Mouse (Mus musculus) forebrain, embryonic 15.5 days (tissue): ENCODE results near the gene Flot2. TPM values are rescaled to one million over a fixed set of nuclear protein-coding genes. Genes with fewer than 3 reads are reported as not detected.

Source experiments
- ATAC-seq: fragments of 200-750 bp; cut with Nextera tagmentation; replicated peaks from 2 replicates; pipeline ENCODE4 v1.8.0; 2017; ENCODE audit warnings: mild to moderate bottlenecking, moderate TSS enrichment, moderate library complexity
- H3K27ac ChIP-seq: fragments of 300-500 bp; sonication (generic); replicated peaks from 2 replicates; pipeline ENCODE4 v1.5.1; 2015; ENCODE audit warnings: mild to moderate bottlenecking, inconsistent platforms
- H3K27me3 ChIP-seq: fragments of 300-500 bp; sonication (generic); 2 replicates; pipeline ENCODE4 v1.6.1; 2015; ENCODE audit warnings: inconsistent platforms
- H3K36me3 ChIP-seq: fragments of 300-500 bp; sonication (generic); 2 replicates; pipeline ENCODE4 v1.6.1; 2015; ENCODE audit warnings: mild to moderate bottlenecking, inconsistent platforms
- H3K4me1 ChIP-seq: fragments of 300-500 bp; sonication (generic); 2 replicates; pipeline ENCODE4 v1.6.1; 2015; ENCODE audit warnings: inconsistent platforms
- H3K4me2 ChIP-seq: fragments of 300-500 bp; sonication (generic); replicated peaks from 2 replicates; pipeline ENCODE4 v1.6.1; 2015; ENCODE audit warnings: mild to moderate bottlenecking, inconsistent platforms
- H3K4me3 ChIP-seq: fragments of 300-500 bp; sonication (generic); 2 replicates; pipeline ENCODE4 v1.5.1; 2015; ENCODE audit warnings: mild to moderate bottlenecking, inconsistent platforms
- H3K9ac ChIP-seq: fragments of 300-500 bp; sonication (generic); replicated peaks from 2 replicates; pipeline ENCODE4 v1.6.1; 2015; ENCODE audit warnings: mild to moderate bottlenecking, inconsistent platforms
- H3K9me3 ChIP-seq: fragments of 300-500 bp; sonication (generic); 2 replicates; pipeline ENCODE4 v1.6.1; 2016; ENCODE audit warnings: inconsistent platforms
- whole genome bisulfite sequencing: fragments of 180-500 bp; shearing (Covaris S2); methylation state at CpG from one replicate; pipeline ENCODE4 v1.1.7; 2015; ENCODE audit warnings: mixed read lengths; 5-methylcytosine and 5-hydroxymethylcytosine counted together
- microRNA counts: library from miRNA; unstranded; fragments of <30 nt; microRNA quantifications from one replicate; lab custom pipeline; 2016
- microRNA-seq: library from miRNA; unstranded; fragments of <30 nt; microRNA quantifications from one replicate; pipeline ENCODE4, GENCODE M21; 2016
- polyA plus RNA-seq: library from polyadenylated mRNA; unstranded; fragments of >200 nt; fragmentation: Nextera tagmentation; extraction: Ambion mirVana; gene quantifications from 2 replicates; pipeline ENCODE4 v1.2.1, GENCODE M21; 2015

Gene Flot2
- polyA plus RNA-seq, 1 experiment from 2014 or later = 98.3 TPM

DNA sequence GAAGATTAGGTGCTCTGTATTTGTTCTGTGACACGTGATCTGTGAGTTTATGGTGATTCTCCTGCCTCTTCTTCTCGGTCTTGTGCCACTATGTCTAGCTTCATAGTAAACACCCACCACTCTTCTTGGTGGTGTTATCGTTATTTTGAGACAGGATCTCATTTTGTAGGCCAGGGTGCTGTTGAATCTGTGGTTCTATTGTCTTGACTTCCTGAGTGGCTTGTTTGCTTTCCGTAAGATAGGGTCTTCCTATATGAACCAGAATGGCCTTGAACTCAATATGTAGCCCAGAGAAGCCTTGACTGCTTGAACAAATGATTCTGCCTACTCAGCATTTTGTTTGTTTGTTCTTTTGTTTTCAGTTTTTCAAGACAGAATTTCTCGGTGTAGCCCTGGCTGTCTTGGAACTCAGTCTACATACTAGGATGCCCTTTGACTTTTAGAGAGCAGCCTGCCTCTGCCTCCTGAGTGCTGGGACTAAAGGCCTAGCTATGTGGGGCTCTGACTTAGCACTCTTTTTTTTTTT is 50.1 kb downstream of the Flot2 start:
- no peak for ATAC-seq
- H3K4me1 ChIP-seq = no peaks in the 10 kb centered on the region
- no peaks in the 10 kb centered on the region for H3K9me3 ChIP-seq
- H3K27ac ChIP-seq = no peak overlapping the region
- no peaks in the 10 kb centered on the region for H3K36me3 ChIP-seq
- H3K9ac ChIP-seq = no peak overlapping the region
- no peak overlapping the region for H3K4me3 ChIP-seq
- peaks cover 4% of the 10 kb centered on the region; the same call in 1 of the 2 replicates for H3K27me3 ChIP-seq
- 80% methylated on average over 5 of the region's 5 CpGs for WGBS
- no peak overlapping the region for H3K4me2 ChIP-seq

DNA sequence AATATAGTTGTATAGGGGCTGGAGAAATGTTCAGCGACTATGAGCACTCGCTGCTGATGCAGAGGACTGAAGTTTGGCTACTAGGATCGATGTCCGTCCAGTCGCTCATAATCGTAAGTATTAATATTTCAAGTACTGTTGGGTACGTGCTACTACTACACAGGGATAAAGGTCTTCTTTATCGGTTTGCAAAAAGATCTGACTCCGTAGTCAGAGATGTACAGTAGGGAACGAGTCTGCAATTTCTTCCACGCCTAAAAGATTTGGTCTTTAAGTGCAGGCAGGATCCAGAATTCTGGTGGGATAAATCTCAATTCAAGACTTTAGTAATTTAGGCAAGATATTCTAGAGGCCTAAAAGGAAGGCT is 56.4 kb downstream of the Flot2 start:
- Histone ChIP-seq H3K9me3 (no peaks in the 10 kb centered on the region), H3K27me3 (no peaks in the 10 kb centered on the region), H3K36me3 (no peaks in the 10 kb centered on the region), H3K27ac (peak overlapping the region; percentile 69), H3K9ac (peak overlapping the region; percentile 88), H3K4me1 (peaks cover 31% of the 10 kb centered on the region), H3K4me2 (peak overlapping the region; percentile 86), H3K4me3 (peak overlapping the region; percentile 73)
- WGBS = 56% methylated on average over 11 of the region's 11 CpGs
- ATAC-seq = peak; percentile 45

- Histone ChIP-seq H3K4me2 (peak within 1 kb of the TSS; percentile 86), H3K4me1 (peaks cover 31% of the 10 kb centered on the region), H3K36me3 (no peaks in the 10 kb centered on the region), H3K9ac (peak within 1 kb of the TSS; percentile 88), H3K4me3 (peak within 1 kb of the TSS; percentile 73), H3K27ac (peak within 1 kb of the TSS; percentile 69), H3K27me3 (no peaks in the 10 kb centered on the region), H3K9me3 (no peaks in the 10 kb centered on the region)
- under 1% methylated on average over 38 of the region's 38 CpGs for WGBS
- ATAC-seq = peak; percentile 96
These were observed 56.9 kb downstream of the Flot2 start, which contains the start of gene Fam222b for GRCm38 (mm10) chr11:78094504-78095143. Gene Fam222b, plus strand, starts transcription at chr11:78094660.

- ATAC-seq = no peak
- Histone ChIP-seq H3K27me3 (no peaks in the 10 kb centered on the region), H3K4me3 (peak overlapping the region; percentile 73), H3K4me2 (peak overlapping the region; percentile 86), H3K9ac (peak overlapping the region; percentile 88), H3K36me3 (no peaks in the 10 kb centered on the region), H3K9me3 (no peaks in the 10 kb centered on the region), H3K27ac (peak overlapping the region; percentile 69), H3K4me1 (peaks cover 31% of the 10 kb centered on the region)
- 28% methylated on average over 5 of the region's 5 CpGs for WGBS
These were observed 57.4 kb downstream of the Flot2 start for GRCm38 (mm10) chr11:78095144-78095516.

- 38% methylated on average over 3 of the region's 3 CpGs for WGBS
These were observed 59.3 kb downstream of the Flot2 start for GRCm38 (mm10) chr11:78097077-78097476.

DNA sequence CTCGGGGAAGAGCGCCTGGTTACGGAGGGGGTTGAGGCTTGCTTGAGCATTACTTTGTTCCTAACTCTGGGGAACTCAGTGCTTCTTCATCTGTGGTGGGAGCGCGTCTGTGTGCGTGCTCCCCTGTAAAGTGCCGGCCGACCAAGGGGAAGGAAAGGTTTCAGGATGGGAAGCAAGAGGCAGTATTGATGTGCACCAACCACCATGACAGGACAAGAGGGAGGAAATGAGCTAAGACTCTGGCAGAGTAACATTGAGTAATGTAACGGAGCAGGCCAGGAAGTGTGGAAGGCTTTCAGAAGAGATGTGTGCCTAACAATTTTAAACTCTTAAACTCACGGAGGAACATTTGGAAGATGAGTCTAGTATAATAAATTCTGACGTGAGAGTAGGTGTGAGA is 63.0 kb downstream of the Flot2 start:
- peaks cover 22% of the 10 kb centered on the region for H3K4me1 ChIP-seq
- ATAC-seq = no peak

More at GRCm38 (mm10) chr11:78097077-78097476, 59.3 kb downstream of the Flot2 start:
- Histone ChIP-seq H3K27me3 (no peaks in the 10 kb centered on the region), H3K4me3 (0 out of 2 replicates have a peak overlapping the region, but pooled peaks have one; percentile 1), H3K4me2 (peak overlapping the region; percentile 6), H3K27ac (no peak overlapping the region), H3K9ac (no peak overlapping the region), H3K36me3 (no peaks in the 10 kb centered on the region), H3K9me3 (no peaks in the 10 kb centered on the region), H3K4me1 (peaks cover 31% of the 10 kb centered on the region)
- ATAC-seq = no peak

DNA sequence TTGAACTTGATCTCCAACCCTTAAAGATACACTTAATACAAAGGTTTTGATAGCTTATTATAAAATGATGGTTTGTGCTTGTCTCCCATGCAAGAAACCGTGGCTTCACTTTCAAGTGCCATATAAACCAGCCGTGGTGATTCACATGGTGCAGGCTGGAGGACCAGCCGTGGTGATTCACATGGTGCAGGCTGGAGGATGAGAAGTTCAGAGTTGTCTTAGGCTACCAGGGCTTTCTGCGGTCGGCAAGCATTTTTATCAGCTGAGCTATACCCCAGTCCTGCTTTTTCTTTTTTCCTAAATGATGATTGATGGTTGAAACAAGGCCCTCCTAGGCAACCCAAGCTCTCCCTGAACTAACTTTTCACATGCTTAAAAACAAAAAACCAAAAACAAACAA is 64.4 kb downstream of the Flot2 start:
- no peak overlapping the region for H3K27ac ChIP-seq
- no peak for ATAC-seq
- peaks cover 4% of the 10 kb centered on the region; the same call in 1 of the 2 replicates for H3K36me3 ChIP-seq
- H3K9ac ChIP-seq = no peak overlapping the region
- H3K9me3 ChIP-seq = no peaks in the 10 kb centered on the region
- no peak overlapping the region for H3K4me2 ChIP-seq
- H3K4me1 ChIP-seq = peaks cover 10% of the 10 kb centered on the region
- H3K27me3 ChIP-seq = no peaks in the 10 kb centered on the region
- WGBS = 94% methylated on average over 5 of the region's 5 CpGs
- H3K4me3 ChIP-seq = no peak overlapping the region

More for the DNA sequence above, 63.0 kb downstream of the Flot2 start:
- Histone ChIP-seq H3K4me3 (no peak overlapping the region), H3K9me3 (no peaks in the 10 kb centered on the region), H3K27ac (no peak overlapping the region), H3K9ac (no peak overlapping the region), H3K27me3 (no peaks in the 10 kb centered on the region), H3K4me2 (no peak overlapping the region), H3K36me3 (no peaks in the 10 kb centered on the region)
- whole genome bisulfite sequencing = 94% methylated on average over 11 of the region's 11 CpGs

DNA sequence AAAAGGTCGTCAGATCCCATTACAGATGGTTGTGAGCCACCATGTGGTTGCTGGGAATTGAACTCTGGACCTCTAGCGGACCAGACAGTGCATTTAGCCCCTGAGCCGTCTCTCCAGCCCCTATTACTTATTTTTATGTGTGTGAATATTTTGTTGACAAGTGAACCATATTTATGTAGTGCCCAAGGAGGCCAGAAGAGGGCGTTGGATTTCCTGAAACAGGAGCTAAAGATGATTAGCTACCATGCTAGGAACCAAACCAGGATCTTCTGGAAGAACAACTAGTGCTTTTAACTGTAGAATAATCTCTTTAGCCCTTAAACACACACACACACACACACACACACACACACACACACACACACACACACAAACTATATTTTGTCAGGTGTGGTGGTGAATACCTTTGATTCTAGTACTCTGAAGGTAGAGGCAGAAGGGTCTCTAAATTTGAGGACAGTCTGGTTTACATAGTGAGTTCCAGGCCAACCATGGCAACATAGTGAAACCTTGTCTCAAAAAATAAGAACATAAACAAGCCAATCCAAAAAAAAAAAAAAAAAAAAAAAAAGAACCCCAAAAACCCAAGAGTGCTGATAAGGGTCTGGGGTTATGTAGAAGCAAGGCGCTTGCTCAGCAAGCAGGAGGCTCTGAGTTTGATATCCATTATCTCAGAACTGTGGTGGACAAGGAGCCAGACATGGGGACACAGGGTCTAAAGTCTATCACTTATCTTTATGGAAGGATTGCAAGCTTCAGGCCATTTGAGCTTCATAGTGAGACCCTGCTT is 65.4 kb downstream of the Flot2 start:
- H3K4me2 ChIP-seq = no peak overlapping the region
- no peak overlapping the region for H3K9ac ChIP-seq
- H3K27me3 ChIP-seq = no peaks in the 10 kb centered on the region
- H3K4me1 ChIP-seq = peaks cover 2% of the 10 kb centered on the region; the same call in 1 of the 2 replicates
- no peak for ATAC-seq
- H3K27ac ChIP-seq = no peak overlapping the region
- H3K36me3 ChIP-seq = peaks cover 4% of the 10 kb centered on the region; the same call in 1 of the 2 replicates
- WGBS = 71% methylated on average over 5 of the region's 5 CpGs
- no peaks in the 10 kb centered on the region for H3K9me3 ChIP-seq
- H3K4me3 ChIP-seq = no peak overlapping the region

- Histone ChIP-seq H3K4me2 (no peak overlapping the region), H3K27ac (no peak overlapping the region), H3K9ac (no peak overlapping the region), H3K9me3 (no peaks in the 10 kb centered on the region), H3K27me3 (no peaks in the 10 kb centered on the region), H3K4me3 (no peak overlapping the region), H3K36me3 (peaks cover 4% of the 10 kb centered on the region; the same call in 1 of the 2 replicates), H3K4me1 (no peaks in the 10 kb centered on the region)
- ATAC-seq = no peak
- 93% methylated on average over 5 of the region's 5 CpGs for WGBS
These were observed 66.8 kb downstream of the Flot2 start for GRCm38 (mm10) chr11:78104501-78104900.

MicroRNA genes within 50 kb of the gene (microRNA counts, 519-probe panel; counts per million panel counts)
- microRNA mmu-miR-144 (lab: Ali Mortazavi, UCI) = 3,174 counts per million, percentile 75 among the panel's probes with 10 or more counts
- microRNA mmu-miR-451 (lab: Ali Mortazavi, UCI) = 2,827 counts per million, percentile 67 among the panel's probes with 10 or more counts

Small RNAs within 50 kb of the gene (microRNA-seq; reads per million reads assigned to microRNA genes)
- gene Mir144 = 52.1 reads per million, percentile 45 among the genes with 10 or more reads in this experiment
- not detected for gene Mir451a
- not detected for gene Mir451b

Other genes starting within 250 kb of the Flot2 start
- 10.2 and 11.2 TPM in 2 replicates for gene Pipox, start 143.8 kb upstream of the Flot2 start, polyA plus RNA-seq
- 243 and 249 TPM in 2 replicates for gene Sez6, start 107.1 kb upstream of the Flot2 start, polyA plus RNA-seq
- gene Phf12, start 55.2 kb upstream of the Flot2 start, polyA plus RNA-seq = 22.5 and 26.0 TPM in 2 replicates
- gene Dhrs13, start 5.7 kb upstream of the Flot2 start, polyA plus RNA-seq = 32.8 and 33.4 TPM in 2 replicates
- gene Eral1, start 42.5 kb downstream of the Flot2 start, polyA plus RNA-seq = 33.3 TPM in 2 replicates
- gene Fam222b, start 56.7 kb downstream of the Flot2 start, polyA plus RNA-seq = 20.0 and 20.5 TPM in 2 replicates
- 121 TPM in 2 replicates for gene Traf4, start 127.7 kb downstream of the Flot2 start, polyA plus RNA-seq
- 4.8 and 5.7 TPM in 2 replicates for gene Nek8, start 138.7 kb downstream of the Flot2 start, polyA plus RNA-seq
- 4.4 and 5.0 TPM in 2 replicates for gene Tlcd1, start 138.8 kb downstream of the Flot2 start, polyA plus RNA-seq
- 896 and 935 TPM in 2 replicates for gene Rpl23a, start 145.7 kb downstream of the Flot2 start, polyA plus RNA-seq
- 55.9 and 56.3 TPM in 2 replicates for gene Rab34, start 150.5 kb downstream of the Flot2 start, polyA plus RNA-seq
- gene Proca1, start 155.5 kb downstream of the Flot2 start, polyA plus RNA-seq = 1.3 TPM in 2 replicates
- 66.7 and 69.4 TPM in 2 replicates for gene Sdf2, start 207.8 kb downstream of the Flot2 start, polyA plus RNA-seq
- 29.0 and 29.4 TPM in 2 replicates for gene Supt6, start 208.1 kb downstream of the Flot2 start, polyA plus RNA-seq
- 58.5 and 60.5 TPM in 2 replicates for gene 2610507B11Rik, start 223.8 kb downstream of the Flot2 start, polyA plus RNA-seq